Mouse (Mus musculus) cerebellum, adult 11 months (tissue): ENCODE data around the gene Rbm4.
"Not testable (repeated sequence)": the region's sequence is repeated elsewhere in the genome, so short reads cannot be mapped to it uniquely, and the experiment has no call there.

ENCODE experiments used
- DNase-seq: peaks from one replicate; pipeline ENCODE4 v3.0.0; 2022

Gene Rbm4

GRCm38 (mm10) chr19:4795929-4796328 lies 2.2 kb upstream of the Rbm4 start:
- no peak for DNase-seq

GRCm38 (mm10) chr19:4793281-4793830 lies 345 bp downstream of the Rbm4 start:
- no peak for DNase-seq

GRCm38 (mm10) chr19:4786313-4786712 lies 7.4 kb downstream of the Rbm4 start:
- DNase-seq, result no peak

GRCm38 (mm10) chr19:4785206-4785605 lies 8.5 kb downstream of the Rbm4 start:
- DNase-seq, result no peak

GRCm38 (mm10) chr19:4782891-4783290 lies 10.8 kb downstream of the Rbm4 start:
- DNase-seq, result no peak

- DNase-seq, result no peak
These were observed 20.9 kb downstream of the Rbm4 start for GRCm38 (mm10) chr19:4772785-4773184.

- no peak for DNase-seq
These were observed 26.1 kb downstream of the Rbm4 start for GRCm38 (mm10) chr19:4767507-4768148.

GRCm38 (mm10) chr19:4762876-4763275 lies 30.8 kb downstream of the Rbm4 start:
- DNase-seq, result no peak

GRCm38 (mm10) chr19:4760544-4760943 lies 33.2 kb downstream of the Rbm4 start:
- DNase-seq, result not testable (repeated sequence)

GRCm38 (mm10) chr19:4756921-4757320 lies 36.8 kb downstream of the Rbm4 start:
- no peak for DNase-seq

- DNase-seq, result peak; percentile 97
These were observed 37.3 kb downstream of the Rbm4 start, which contains the start of gene Rbm4b for GRCm38 (mm10) chr19:4756193-4756911. Rbm4b (plus strand) TSS chr19:4756497.

- peak; percentile 87 for DNase-seq
These were observed 38.0 kb downstream of the Rbm4 start for GRCm38 (mm10) chr19:4755565-4756192.

GRCm38 (mm10) chr19:4749975-4750374 lies 43.7 kb downstream of the Rbm4 start:
- no peak for DNase-seq

- DNase-seq, result no peak
These were observed 45.2 kb downstream of the Rbm4 start for GRCm38 (mm10) chr19:4748493-4748892.

GRCm38 (mm10) chr19:4747631-4748312 lies 45.9 kb downstream of the Rbm4 start:
- no peak for DNase-seq

GRCm38 (mm10) chr19:4746611-4747010 lies 47.1 kb downstream of the Rbm4 start:
- DNase-seq, result peak; percentile 78

GRCm38 (mm10) chr19:4745681-4746080 lies 48.0 kb downstream of the Rbm4 start:
- peak; percentile 63 for DNase-seq

- no peak for DNase-seq
These were observed 48.6 kb downstream of the Rbm4 start for GRCm38 (mm10) chr19:4745057-4745456.

- DNase-seq, result no peak
These were observed 49.7 kb downstream of the Rbm4 start for GRCm38 (mm10) chr19:4744026-4744425.

- DNase-seq, result no peak
These were observed 50.2 kb downstream of the Rbm4 start for GRCm38 (mm10) chr19:4743524-4743923.

- no peak for DNase-seq
These were observed 51.5 kb downstream of the Rbm4 start for GRCm38 (mm10) chr19:4742229-4742628.

- DNase-seq, result no peak
These were observed 52.2 kb downstream of the Rbm4 start for GRCm38 (mm10) chr19:4741482-4741881.

- DNase-seq, result no peak
These were observed 53.9 kb downstream of the Rbm4 start for GRCm38 (mm10) chr19:4739762-4740161.
